Comparison of ENCODE assay signal across 14 mouse cellular contexts in genomic region chr12:79888086-79888485, GRCm38 (mm10).
DNase-seq lines count a peak whose midpoint lies in the region; ATAC-seq and TF ChIP-seq lines count a peak whose summit lies in the region.
"Had no signal": no experiment of that assay in that cellular context is flagged by ENCODE, and none has a peak within 500 bp of the region (broad histone marks: within the 10 kb centered on the region; RNA-seq: fewer than 3 reads in every experiment).

No protein-coding gene starts in this region.

- H3K36me3 ChIP-seq in forebrain, embryonic 10.5 days (replicated peaks), result no peaks in the 10 kb centered on the region
- H3K36me3 ChIP-seq in forebrain, embryonic 13.5 days (ENCODE audit: poor library complexity, severe bottlenecking), result no peaks in the 10 kb centered on the region
- H3K36me3 ChIP-seq in heart, postnatal 0 days (replicated peaks; ENCODE audit: control insufficient read depth, insufficient read depth, low read length), result no peaks in the 10 kb centered on the region
- no peaks in the 10 kb centered on the region for H3K36me3 ChIP-seq in lung, postnatal 0 days (ENCODE audit: insufficient read depth, low read length)
- no peaks in the 10 kb centered on the region for H3K36me3 ChIP-seq in stomach, embryonic 14.5 days (ENCODE audit: control insufficient read depth, insufficient read depth, low read length)
- H3K36me3 ChIP-seq: liver, embryonic 15.5 days; midbrain, embryonic 12.5 days had no signal

- no peaks in the 10 kb centered on the region for H3K27me3 ChIP-seq in forebrain, embryonic 10.5 days (ENCODE audit: poor library complexity, severe bottlenecking)
- no peaks in the 10 kb centered on the region for H3K27me3 ChIP-seq in forebrain, embryonic 13.5 days
- no peaks in the 10 kb centered on the region for H3K27me3 ChIP-seq in heart, postnatal 0 days (ENCODE audit: control insufficient read depth, insufficient read depth, low read length)
- H3K27me3 ChIP-seq in lung, postnatal 0 days (replicated peaks; ENCODE audit: insufficient read depth, low read length), result no peaks in the 10 kb centered on the region
- H3K27me3 ChIP-seq in stomach, embryonic 14.5 days (ENCODE audit: control insufficient read depth, insufficient read depth, low read length), result no peaks in the 10 kb centered on the region
- H3K27me3 ChIP-seq: liver, embryonic 15.5 days; midbrain, embryonic 12.5 days had no signal

- H3K4me1 ChIP-seq in forebrain, embryonic 10.5 days, result peaks cover 51% of the 10 kb centered on the region
- H3K4me1 ChIP-seq in forebrain, embryonic 13.5 days, result peaks cover 25% of the 10 kb centered on the region
- H3K4me1 ChIP-seq in heart, postnatal 0 days (ENCODE audit: control insufficient read depth, insufficient read depth), result peaks cover 17% of the 10 kb centered on the region
- peaks cover 4% of the 10 kb centered on the region; the same call in 1 of the 2 replicates for H3K4me1 ChIP-seq in lung, postnatal 0 days (ENCODE audit: insufficient read depth, low read depth, low read length)
- peaks cover 17% of the 10 kb centered on the region for H3K4me1 ChIP-seq in stomach, embryonic 14.5 days (ENCODE audit: control insufficient read depth, insufficient read depth, low read length)
- H3K4me1 ChIP-seq: liver, embryonic 15.5 days had no signal

- H3K4me2 ChIP-seq in forebrain, embryonic 13.5 days, result no peak overlapping the region
- H3K4me2 ChIP-seq in heart, postnatal 0 days (ENCODE audit: low read depth, low read length), result no peak overlapping the region
- H3K4me2 ChIP-seq in lung, postnatal 0 days (replicated peaks; ENCODE audit: low read depth, low read length), result no peak overlapping the region
- no peak overlapping the region for H3K4me2 ChIP-seq in stomach, embryonic 14.5 days (replicated peaks; ENCODE audit: low read depth, low read length)
- H3K4me2 ChIP-seq: liver, embryonic 15.5 days; midbrain, embryonic 12.5 days had no signal

- TF ChIP-seq CTCF in heart, postnatal 0 days (IDR thresholded peaks at IDR 0.05; ENCODE audit: low read depth), result no peak
- no peak for TF ChIP-seq CTCF in lung, postnatal 0 days (IDR thresholded peaks at IDR 0.05)

- H3K9ac ChIP-seq in forebrain, embryonic 13.5 days, result no peak overlapping the region
- no peak overlapping the region for H3K9ac ChIP-seq in heart, postnatal 0 days (replicated peaks; ENCODE audit: low read depth, low read length)
- no peak overlapping the region for H3K9ac ChIP-seq in lung, postnatal 0 days (replicated peaks; ENCODE audit: low read depth)
- no peak overlapping the region for H3K9ac ChIP-seq in stomach, embryonic 14.5 days (replicated peaks; ENCODE audit: low read depth, low read length)
- H3K9ac ChIP-seq: liver, embryonic 15.5 days; midbrain, embryonic 12.5 days had no signal

- DNase-seq in forebrain, embryonic 10.5 days (ENCODE audit: extremely low spot score, low spot score), result no peak
- no peak for DNase-seq in heart, postnatal 0 days (ENCODE audit: low spot score)
- DNase-seq in heart, adult 9 months (ENCODE audit: low spot score in 2 of 2), result no peak
- no peak for DNase-seq in lung, postnatal 0 days (ENCODE audit: low spot score)
- DNase-seq in lung, postnatal 10 days, result no peak
- DNase-seq in layer of hippocampus, adult 9-10 months (ENCODE audit: low spot score), result no peak
- DNase-seq: adrenal gland, postnatal 25 days; cerebellum, adult 11-12 months; embryo, embryonic 11 days; kidney, postnatal 14 days had no signal

- no peak for TF ChIP-seq EP300 in heart, postnatal 0 days (IDR thresholded peaks at IDR 0.05; ENCODE audit: low read depth)
- no peak for TF ChIP-seq EP300 in lung, postnatal 0 days (IDR thresholded peaks at IDR 0.05)

- 89% methylated on average over 4 of the region's 4 CpGs for WGBS in forebrain, embryonic 10.5 days
- WGBS in forebrain, embryonic 13.5 days, result 75% methylated on average over 4 of the region's 4 CpGs
- WGBS in heart, postnatal 0 days, result 69% methylated on average over 4 of the region's 4 CpGs
- 52% methylated on average over 4 of the region's 4 CpGs for WGBS in lung, postnatal 0 days
- WGBS in stomach, embryonic 14.5 days, result 81% methylated on average over 4 of the region's 4 CpGs

- H3K9me3 ChIP-seq in forebrain, embryonic 10.5 days, result peaks cover 4% of the 10 kb centered on the region; the same call in 1 of the 2 replicates
- no peaks in the 10 kb centered on the region for H3K9me3 ChIP-seq in forebrain, embryonic 13.5 days (replicated peaks)
- no peaks in the 10 kb centered on the region for H3K9me3 ChIP-seq in heart, postnatal 0 days (replicated peaks; ENCODE audit: control insufficient read depth, low read length)
- no peaks in the 10 kb centered on the region for H3K9me3 ChIP-seq in lung, postnatal 0 days (ENCODE audit: low read length)
- H3K9me3 ChIP-seq in stomach, embryonic 14.5 days (ENCODE audit: control insufficient read depth, low read depth, low read length), result no peaks in the 10 kb centered on the region
- H3K9me3 ChIP-seq: liver, embryonic 15.5 days; midbrain, embryonic 12.5 days had no signal

- peak overlapping the region; percentile 74 for H3K27ac ChIP-seq in forebrain, embryonic 10.5 days
- H3K27ac ChIP-seq in forebrain, embryonic 13.5 days, result no peak overlapping the region
- peak overlapping the region; percentile 59; the same call in 1 of the 2 replicates for H3K27ac ChIP-seq in heart, postnatal 0 days (ENCODE audit: low read depth)
- peak overlapping the region; percentile 22; the same call in 1 of the 2 replicates for H3K27ac ChIP-seq in lung, postnatal 0 days (ENCODE audit: low read length)
- H3K27ac ChIP-seq in stomach, embryonic 14.5 days (ENCODE audit: low read length), result peak overlapping the region; percentile 1; the same call in 1 of the 2 replicates
- H3K27ac ChIP-seq: liver, embryonic 15.5 days; midbrain, embryonic 12.5 days had no signal

- ATAC-seq in forebrain, embryonic 13.5 days, result no peak
- no peak for ATAC-seq in heart, postnatal 0 days (ENCODE audit: insufficient read depth, low read depth)
- peak; percentile 20 for ATAC-seq in lung, postnatal 0 days
- no peak for ATAC-seq in stomach, embryonic 14.5 days (ENCODE audit: insufficient number of reproducible peaks, insufficient read depth, low FRiP score, low read depth)

- no peak overlapping the region for H3K4me3 ChIP-seq in forebrain, embryonic 10.5 days
- no peak overlapping the region for H3K4me3 ChIP-seq in forebrain, embryonic 13.5 days
- H3K4me3 ChIP-seq in heart, postnatal 0 days (ENCODE audit: low read depth, low read length), result no peak overlapping the region
- H3K4me3 ChIP-seq in lung, postnatal 0 days (ENCODE audit: low read depth, low read length), result no peak overlapping the region
- no peak overlapping the region for H3K4me3 ChIP-seq in stomach, embryonic 14.5 days (ENCODE audit: low read depth, low read length)
- H3K4me3 ChIP-seq: liver, embryonic 15.5 days; midbrain, embryonic 12.5 days had no signal
